Mouse (Mus musculus): ENCODE measurements at regions not wholly inside any gene's neighbourhood (a gene's known extent, or its start where the extent isn't known, plus 50 kb on each side); places are given as distances from the start of the nearest gene placed in this dataset.

GRCm38 (mm10) chr4:81966054-81966623 is 523.5 kb upstream of the Mpdz start:
- DNase-seq (ENCODE audit: low read depth, low spot score), result no peak

- DNase-seq (ENCODE audit: low read depth, low spot score), result no peak
Measured at GRCm38 (mm10) chr4:81963112-81963511, 520.5 kb upstream of the Mpdz start.

- DNase-seq (ENCODE audit: low read depth, low spot score), result no peak
Measured at GRCm38 (mm10) chr4:81962586-81962985, 520.0 kb upstream of the Mpdz start.

- no peak for DNase-seq (ENCODE audit: low read depth, low spot score)
Measured at GRCm38 (mm10) chr4:81960552-81961534, 518.2 kb upstream of the Mpdz start.

GRCm38 (mm10) chr4:81956926-81957694 is 514.5 kb upstream of the Mpdz start:
- no peak for DNase-seq (ENCODE audit: low read depth, low spot score)

- no peak for DNase-seq (ENCODE audit: low read depth, low spot score)
Measured at GRCm38 (mm10) chr4:81953023-81953422, 510.4 kb upstream of the Mpdz start.

GRCm38 (mm10) chr4:81937384-81937783 is 494.8 kb upstream of the Mpdz start:
- DNase-seq (ENCODE audit: low read depth, low spot score), result no peak

GRCm38 (mm10) chr4:81930956-81931355 is 488.3 kb upstream of the Mpdz start:
- no peak for DNase-seq (ENCODE audit: low read depth, low spot score)

- no peak for DNase-seq (ENCODE audit: low read depth, low spot score)
Measured at GRCm38 (mm10) chr4:81928581-81929244, 486.1 kb upstream of the Mpdz start.

- peak; percentile 64 for DNase-seq (ENCODE audit: low read depth, low spot score)
Measured at GRCm38 (mm10) chr4:81927176-81927714, 484.6 kb upstream of the Mpdz start.

GRCm38 (mm10) chr4:81926662-81927141 is 484.1 kb upstream of the Mpdz start:
- DNase-seq (ENCODE audit: low read depth, low spot score), result peak; percentile 51

- DNase-seq (ENCODE audit: low read depth, low spot score), result no peak
Measured at GRCm38 (mm10) chr4:81925611-81926010, 483.0 kb upstream of the Mpdz start.

- peak; percentile 17 for DNase-seq (ENCODE audit: low read depth, low spot score)
Measured at GRCm38 (mm10) chr4:81924120-81924519, 481.5 kb upstream of the Mpdz start.

- DNase-seq (ENCODE audit: low read depth, low spot score), result no peak
Measured at GRCm38 (mm10) chr4:81922876-81923275, 480.3 kb upstream of the Mpdz start.

- DNase-seq (ENCODE audit: low read depth, low spot score), result no peak
Measured at GRCm38 (mm10) chr4:81914971-81915370, 472.4 kb upstream of the Mpdz start.

- DNase-seq (ENCODE audit: low read depth, low spot score), result no peak
Measured at GRCm38 (mm10) chr4:81913296-81913695, 470.7 kb upstream of the Mpdz start.

GRCm38 (mm10) chr4:81912653-81913052 is 470.0 kb upstream of the Mpdz start:
- DNase-seq (ENCODE audit: low read depth, low spot score), result no peak

- DNase-seq (ENCODE audit: low read depth, low spot score), result no peak
Measured at GRCm38 (mm10) chr4:81899961-81900540, 457.4 kb upstream of the Mpdz start.

GRCm38 (mm10) chr4:81898661-81899060 is 456.0 kb upstream of the Mpdz start:
- no peak for DNase-seq (ENCODE audit: low read depth, low spot score)

GRCm38 (mm10) chr4:81897451-81897850 is 454.8 kb upstream of the Mpdz start:
- no peak for DNase-seq (ENCODE audit: low read depth, low spot score)

- no peak for DNase-seq (ENCODE audit: low read depth, low spot score)
Measured at GRCm38 (mm10) chr4:81868941-81869340, 426.3 kb upstream of the Mpdz start.

Measured in A20 (cell line).